Mouse (Mus musculus) thymus, adult 2 months (tissue): Measurements from ENCODE around the gene Pkd1. TPM values are rescaled to one million over a fixed set of nuclear protein-coding genes. Genes with fewer than 3 reads are reported as not detected.

Source experiments
- DNase-seq: peaks from one replicate; pipeline ENCODE4 v3.0.0; 2021
- H3K27ac ChIP-seq: fragments of 200-500 bp; 2 replicates; pipeline ENCODE4 v1.5.1; 2012; ENCODE audit warnings: low read length, control low read depth; ENCODE audit not compliant: control insufficient read depth, insufficient read depth
- H3K27me3 ChIP-seq: fragments of 200-500 bp; 2 replicates; pipeline ENCODE4 v1.6.1; 2012; ENCODE audit warnings: mild to moderate bottlenecking, low read length, moderate library complexity, mixed read lengths; ENCODE audit not compliant: control insufficient read depth, insufficient read depth
- H3K36me3 ChIP-seq: fragments of 200-500 bp; 2 replicates; pipeline ENCODE4 v1.6.1; 2012; ENCODE audit warnings: mild to moderate bottlenecking, low read length, moderate library complexity; ENCODE audit not compliant: control insufficient read depth, insufficient read depth
- H3K4me1 ChIP-seq: fragments of 200-500 bp; replicated peaks from 2 replicates; pipeline ENCODE4 v1.6.1; 2012; ENCODE audit warnings: low read length; ENCODE audit not compliant: control insufficient read depth, insufficient read depth
- H3K4me3 ChIP-seq: fragments of 200-500 bp; 2 replicates; pipeline ENCODE4 v1.5.1; 2012; ENCODE audit warnings: mild to moderate bottlenecking, low read length, control low read depth, moderate library complexity; ENCODE audit not compliant: control insufficient read depth, insufficient read depth
- CTCF ChIP-seq: fragments of 200-500 bp; IDR thresholded peaks from 2 replicates; pipeline ENCODE4 v1.5.1; 2012; ENCODE audit warnings: mild to moderate bottlenecking, control low read depth, low read length, moderate library complexity, borderline replicate concordance; ENCODE audit not compliant: control insufficient read depth, poor library complexity, insufficient read depth; ENCODE audit errors: extremely low read depth
- POLR2A ChIP-seq: fragments of 200-500 bp; IDR thresholded peaks from 2 replicates; pipeline ENCODE4 v1.6.1; 2012; ENCODE audit warnings: mild to moderate bottlenecking, low read length, control low read depth, moderate library complexity; ENCODE audit not compliant: control insufficient read depth, poor library complexity, insufficient read depth; ENCODE audit errors: extremely low read depth
- WGBS: fragments of 180-500 bp; shearing (Covaris S2); methylation state at CpG from one replicate; pipeline ENCODE4 v1.1.7; 2018; 5-methylcytosine and 5-hydroxymethylcytosine counted together
- polyA plus RNA-seq: library from polyadenylated mRNA; depleted of rRNA; stranded (reverse); fragments of >200 nt; gene quantifications from 2 replicates; pipeline ENCODE4 v1.2.3, GENCODE M21; 2012

Gene Pkd1
- polyA plus RNA-seq, 1 experiment: 92.8 TPM

GRCm38 (mm10) chr17:24533099-24533992 is 16.3 kb upstream of the Pkd1 start:
- Histone ChIP-seq H3K27ac (no peak overlapping the region), H3K27me3 (no peaks in the 10 kb centered on the region), H3K4me3 (peak overlapping the region; percentile 42), H3K36me3 (no peaks in the 10 kb centered on the region), H3K4me1 (peaks cover 21% of the 10 kb centered on the region)
- TF ChIP-seq POLR2A: no peak
- 16% methylated on average over 53 of the region's 53 CpGs for WGBS
- peak; percentile 79 for DNase-seq

GRCm38 (mm10) chr17:24534160-24534718 is 15.4 kb upstream of the Pkd1 start, which contains the start of gene Rab26:
Gene Rab26 (minus strand): TSS chr17:24534210.
- H3K4me3 ChIP-seq: peak within 1 kb of the TSS; percentile 42
- H3K27ac ChIP-seq: no peak within 1 kb of the TSS
- no peaks in the 10 kb centered on the region for H3K36me3 ChIP-seq
- 95% methylated on average over 8 of the region's 8 CpGs for WGBS
- TF ChIP-seq POLR2A (no peak), CTCF (no peak)
- no peaks in the 10 kb centered on the region for H3K27me3 ChIP-seq
- H3K4me1 ChIP-seq: peaks cover 18% of the 10 kb centered on the region
- no peak for DNase-seq

- DNase-seq: no peak
- Histone ChIP-seq H3K27me3 (no peaks in the 10 kb centered on the region), H3K4me3 (no peak overlapping the region), H3K36me3 (no peaks in the 10 kb centered on the region), H3K4me1 (peaks cover 13% of the 10 kb centered on the region), H3K27ac (no peak overlapping the region)
- whole genome bisulfite sequencing: 85% methylated on average over 5 of the region's 5 CpGs
- TF ChIP-seq POLR2A: no peak
- no peak for TF ChIP-seq CTCF
Observed at GRCm38 (mm10) chr17:24535300-24535699, 14.3 kb upstream of the Pkd1 start.

- Histone ChIP-seq H3K36me3 (no peaks in the 10 kb centered on the region), H3K4me1 (peaks cover 13% of the 10 kb centered on the region), H3K4me3 (no peak overlapping the region), H3K27me3 (no peaks in the 10 kb centered on the region), H3K27ac (no peak overlapping the region)
- WGBS: 47% methylated on average over 3 of the region's 3 CpGs
- DNase-seq: no peak
- TF ChIP-seq POLR2A (no peak), CTCF (no peak)
Observed at GRCm38 (mm10) chr17:24537536-24537935, 12.1 kb upstream of the Pkd1 start.

- Histone ChIP-seq H3K4me3 (no peak overlapping the region), H3K4me1 (peaks cover 4% of the 10 kb centered on the region; the same call in 1 of the 2 replicates), H3K27ac (no peak overlapping the region), H3K27me3 (no peaks in the 10 kb centered on the region), H3K36me3 (no peaks in the 10 kb centered on the region)
- WGBS: 76% methylated on average over 8 of the region's 8 CpGs
- peak; percentile 56 for DNase-seq
- no peak for TF ChIP-seq POLR2A
- no peak for TF ChIP-seq CTCF
Observed at GRCm38 (mm10) chr17:24538950-24539349, 10.7 kb upstream of the Pkd1 start.

GRCm38 (mm10) chr17:24540375-24540774 is 9.3 kb upstream of the Pkd1 start:
- Histone ChIP-seq H3K36me3 (no peaks in the 10 kb centered on the region), H3K27ac (no peak overlapping the region), H3K4me1 (peaks cover 4% of the 10 kb centered on the region; the same call in 1 of the 2 replicates), H3K4me3 (no peak overlapping the region), H3K27me3 (no peaks in the 10 kb centered on the region)
- WGBS: 8% methylated on average over 3 of the region's 3 CpGs
- DNase-seq: peak; percentile 57
- TF ChIP-seq POLR2A (no peak), CTCF (peak; percentile 56; the same call in 1 of the 2 replicates)
